Mouse (Mus musculus) lung, postnatal 10 days (tissue): Measurements from ENCODE around the gene Cemip2.
"Not testable (repeated sequence)": the region's sequence is repeated elsewhere in the genome, so short reads cannot be mapped to it uniquely, and the experiment has no call there.

Experiments used
- DNase-seq: peaks from one replicate; pipeline ENCODE4 v3.0.0; 2021

Cemip2 gene

GRCm38 (mm10) chr19:21866756-21867155 lies 88.6 kb downstream of the Cemip2 start:
- not testable (repeated sequence) for DNase-seq

GRCm38 (mm10) chr19:21868471-21868870 lies 90.3 kb downstream of the Cemip2 start:
- no peak for DNase-seq

GRCm38 (mm10) chr19:21882110-21882940 lies 104.2 kb downstream of the Cemip2 start:
- peak; percentile 89 for DNase-seq

- DNase-seq = no peak
These were observed 104.9 kb downstream of the Cemip2 start for GRCm38 (mm10) chr19:21883053-21883452.

GRCm38 (mm10) chr19:21883922-21884321 lies 105.8 kb downstream of the Cemip2 start:
- DNase-seq = no peak

GRCm38 (mm10) chr19:21884385-21884784 lies 106.2 kb downstream of the Cemip2 start:
- DNase-seq = no peak

GRCm38 (mm10) chr19:21886166-21886657 lies 108.1 kb downstream of the Cemip2 start:
- no peak for DNase-seq

- DNase-seq = no peak
These were observed 112.6 kb downstream of the Cemip2 start for GRCm38 (mm10) chr19:21890699-21891098.

GRCm38 (mm10) chr19:21894792-21895191 lies 116.7 kb downstream of the Cemip2 start:
- no peak for DNase-seq

- no peak for DNase-seq
These were observed 117.4 kb downstream of the Cemip2 start for GRCm38 (mm10) chr19:21895540-21895939.

- DNase-seq = peak; percentile 43
These were observed 119.1 kb downstream of the Cemip2 start for GRCm38 (mm10) chr19:21897122-21897827.

GRCm38 (mm10) chr19:21898015-21898939 lies 120.1 kb downstream of the Cemip2 start:
- DNase-seq = no peak
